Mouse (Mus musculus): ENCODE results near the gene Xrcc1. TPM values are rescaled to one million over a fixed set of nuclear protein-coding genes. Genes with fewer than 3 reads are reported as not detected.

The Xrcc1 gene
- total and polyA plus RNA-seq, 3 experiments: 52.7 to 211 (median 85.9) TPM

DNA sequence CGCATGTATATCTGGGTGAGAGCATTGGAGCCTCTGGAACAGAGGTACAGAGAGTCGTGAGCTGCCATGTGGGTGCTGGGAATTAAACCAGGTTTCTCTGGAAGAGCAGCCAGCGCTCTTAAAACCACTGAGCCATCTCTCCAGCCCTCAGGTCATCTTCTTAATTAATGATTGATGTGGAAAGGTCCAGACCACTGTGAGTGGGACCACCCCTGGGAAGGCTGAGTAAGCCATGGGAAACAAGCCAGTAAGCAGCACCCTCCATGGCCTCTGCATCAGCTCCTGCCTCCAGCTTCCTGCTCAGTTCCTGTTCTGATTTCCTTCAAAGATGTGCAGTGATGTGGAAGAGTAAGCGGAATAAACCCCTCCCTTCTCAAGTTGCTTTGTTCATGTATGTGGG is 46.1 kb downstream of the Xrcc1 start:
- H3K4me1 ChIP-seq (ENCODE audit: insufficient read depth, low read depth, low read length): peaks cover 49% of the 10 kb centered on the region
- no peak for TF ChIP-seq GATA2 (IDR thresholded peaks at IDR 0.05; ENCODE audit: borderline replicate concordance, low read depth, low read length)
- no peak for TF ChIP-seq TAL1 (conservative IDR thresholded peaks at IDR 0.05; ENCODE audit: low read depth, low read length)
- no peak for TF ChIP-seq CTCF (IDR thresholded peaks at IDR 0.05; ENCODE audit: low read depth, low read length)
- no peak for TF ChIP-seq POLR2AphosphoS5 (IDR thresholded peaks at IDR 0.05; ENCODE audit: insufficient replicate concordance, low read depth, low read length)
- no peak for TF ChIP-seq GATA1 (IDR thresholded peaks at IDR 0.05; ENCODE audit: borderline replicate concordance, low read length)
- H3K36me3 ChIP-seq (replicated peaks): peaks cover 8% of the 10 kb centered on the region
- ATAC-seq (ENCODE audit: extremely low read depth, insufficient number of reproducible peaks, low FRiP score, poor library complexity, severe bottlenecking) (no peak), DNase-seq (ENCODE audit: low spot score) (no peak)
- H3K27me3 ChIP-seq (ENCODE audit: insufficient read depth, low read length): no peaks in the 10 kb centered on the region
- no peaks in the 10 kb centered on the region for H3K9me3 ChIP-seq (replicated peaks)
- H3K4me3 ChIP-seq (ENCODE audit: low read depth, low read length): no peak overlapping the region; the same call in 1 of the 2 replicates

GRCm38 (mm10) chr7:24592781-24593180 is 46.7 kb downstream of the Xrcc1 start:
- ATAC-seq (ENCODE audit: extremely low read depth, insufficient number of reproducible peaks, low FRiP score, poor library complexity, severe bottlenecking): no peak
- Histone ChIP-seq H3K36me3 (replicated peaks) (peaks cover 8% of the 10 kb centered on the region), H3K27me3 (ENCODE audit: insufficient read depth, low read length) (no peaks in the 10 kb centered on the region), H3K9me3 (replicated peaks) (no peaks in the 10 kb centered on the region), H3K4me1 (ENCODE audit: insufficient read depth, low read depth, low read length) (peaks cover 49% of the 10 kb centered on the region), H3K4me3 (ENCODE audit: low read depth, low read length) (no peak overlapping the region)
- DNase-seq (ENCODE audit: low spot score): no peak
- TF ChIP-seq POLR2AphosphoS5 (IDR thresholded peaks at IDR 0.05; ENCODE audit: insufficient replicate concordance, low read depth, low read length): no peak
- no peak for TF ChIP-seq CTCF (IDR thresholded peaks at IDR 0.05; ENCODE audit: low read depth, low read length)
- TF ChIP-seq GATA2 (IDR thresholded peaks at IDR 0.05; ENCODE audit: borderline replicate concordance, low read depth, low read length): no peak
- TF ChIP-seq GATA1 (IDR thresholded peaks at IDR 0.05; ENCODE audit: borderline replicate concordance, low read length): no peak
- no peak for TF ChIP-seq TAL1 (conservative IDR thresholded peaks at IDR 0.05; ENCODE audit: low read depth, low read length)

GRCm38 (mm10) chr7:24593621-24594308 is 47.7 kb downstream of the Xrcc1 start:
- peak; percentile 86 for DNase-seq (ENCODE audit: low spot score)
- no peak for TF ChIP-seq CTCF (IDR thresholded peaks at IDR 0.05; ENCODE audit: low read depth, low read length)
- no peak for TF ChIP-seq TAL1 (conservative IDR thresholded peaks at IDR 0.05; ENCODE audit: low read depth, low read length)
- no peak for TF ChIP-seq GATA2 (IDR thresholded peaks at IDR 0.05; ENCODE audit: borderline replicate concordance, low read depth, low read length)
- no peak for TF ChIP-seq POLR2AphosphoS5 (IDR thresholded peaks at IDR 0.05; ENCODE audit: insufficient replicate concordance, low read depth, low read length)
- TF ChIP-seq GATA1 (IDR thresholded peaks at IDR 0.05; ENCODE audit: borderline replicate concordance, low read length): no peak
- no peaks in the 10 kb centered on the region for H3K9me3 ChIP-seq (replicated peaks)
- H3K36me3 ChIP-seq (replicated peaks): peaks cover 8% of the 10 kb centered on the region
- no peaks in the 10 kb centered on the region for H3K27me3 ChIP-seq (ENCODE audit: insufficient read depth, low read length)
- peaks cover 49% of the 10 kb centered on the region for H3K4me1 ChIP-seq (ENCODE audit: insufficient read depth, low read depth, low read length)
- peak; percentile 70 for ATAC-seq (ENCODE audit: extremely low read depth, insufficient number of reproducible peaks, low FRiP score, poor library complexity, severe bottlenecking)
- H3K4me3 ChIP-seq (ENCODE audit: low read depth, low read length): peak overlapping the region; percentile 76

- Histone ChIP-seq H3K4me3 (ENCODE audit: low read depth, low read length) (peak overlapping the region; percentile 76), H3K27me3 (ENCODE audit: insufficient read depth, low read length) (no peaks in the 10 kb centered on the region), H3K36me3 (replicated peaks) (peaks cover 11% of the 10 kb centered on the region), H3K9me3 (replicated peaks) (no peaks in the 10 kb centered on the region), H3K4me1 (ENCODE audit: insufficient read depth, low read depth, low read length) (peaks cover 52% of the 10 kb centered on the region)
- no peak for DNase-seq (ENCODE audit: low spot score)
- no peak for TF ChIP-seq TAL1 (conservative IDR thresholded peaks at IDR 0.05; ENCODE audit: low read depth, low read length)
- no peak for TF ChIP-seq GATA1 (IDR thresholded peaks at IDR 0.05; ENCODE audit: borderline replicate concordance, low read length)
- TF ChIP-seq CTCF (IDR thresholded peaks at IDR 0.05; ENCODE audit: low read depth, low read length): no peak
- no peak for TF ChIP-seq GATA2 (IDR thresholded peaks at IDR 0.05; ENCODE audit: borderline replicate concordance, low read depth, low read length)
- no peak for TF ChIP-seq POLR2AphosphoS5 (IDR thresholded peaks at IDR 0.05; ENCODE audit: insufficient replicate concordance, low read depth, low read length)
- ATAC-seq (ENCODE audit: extremely low read depth, insufficient number of reproducible peaks, low FRiP score, poor library complexity, severe bottlenecking): no peak
These were observed 48.3 kb downstream of the Xrcc1 start for GRCm38 (mm10) chr7:24594309-24594803.

DNA sequence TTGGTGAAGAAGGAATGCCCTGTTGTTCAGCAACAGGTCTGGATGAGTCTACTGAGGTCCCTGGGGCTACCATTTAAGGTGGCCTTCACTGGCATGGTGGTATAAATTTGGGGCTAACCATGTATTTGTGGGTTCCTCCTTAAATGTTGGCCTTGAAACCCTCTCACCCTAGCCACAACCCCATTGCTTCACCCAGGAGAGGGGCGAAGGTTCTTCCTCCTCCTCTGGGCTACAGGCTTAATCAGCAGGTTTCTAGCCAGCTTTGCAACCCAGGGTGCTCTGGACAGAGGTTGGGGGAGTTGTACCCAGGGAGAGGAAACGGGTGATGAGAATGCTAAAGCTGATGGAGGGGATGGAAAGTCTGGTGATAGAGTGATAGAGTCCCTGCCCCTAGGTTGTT is 49.4 kb downstream of the Xrcc1 start:
- TF ChIP-seq GATA2 (IDR thresholded peaks at IDR 0.05; ENCODE audit: borderline replicate concordance, low read depth, low read length) (no peak), GATA1 (IDR thresholded peaks at IDR 0.05; ENCODE audit: borderline replicate concordance, low read length) (no peak), CTCF (IDR thresholded peaks at IDR 0.05; ENCODE audit: low read depth, low read length) (no peak), POLR2AphosphoS5 (IDR thresholded peaks at IDR 0.05; ENCODE audit: insufficient replicate concordance, low read depth, low read length) (no peak), TAL1 (conservative IDR thresholded peaks at IDR 0.05; ENCODE audit: low read depth, low read length) (no peak)
- DNase-seq (ENCODE audit: low spot score) (no peak), ATAC-seq (ENCODE audit: extremely low read depth, insufficient number of reproducible peaks, low FRiP score, poor library complexity, severe bottlenecking) (no peak)
- Histone ChIP-seq H3K9me3 (replicated peaks) (no peaks in the 10 kb centered on the region), H3K4me1 (ENCODE audit: insufficient read depth, low read depth, low read length) (peaks cover 48% of the 10 kb centered on the region), H3K4me3 (ENCODE audit: low read depth, low read length) (no peak overlapping the region), H3K36me3 (replicated peaks) (peaks cover 11% of the 10 kb centered on the region), H3K27me3 (ENCODE audit: insufficient read depth, low read length) (no peaks in the 10 kb centered on the region)

- no peak for DNase-seq (ENCODE audit: low spot score)
- no peaks in the 10 kb centered on the region for H3K27me3 ChIP-seq (ENCODE audit: insufficient read depth, low read length)
- peaks cover 22% of the 10 kb centered on the region for H3K4me1 ChIP-seq (ENCODE audit: insufficient read depth, low read depth, low read length)
- H3K36me3 ChIP-seq (replicated peaks): peaks cover 11% of the 10 kb centered on the region
- TF ChIP-seq POLR2AphosphoS5 (IDR thresholded peaks at IDR 0.05; ENCODE audit: insufficient replicate concordance, low read depth, low read length) (no peak), GATA1 (IDR thresholded peaks at IDR 0.05; ENCODE audit: borderline replicate concordance, low read length) (no peak), TAL1 (conservative IDR thresholded peaks at IDR 0.05; ENCODE audit: low read depth, low read length) (no peak), GATA2 (IDR thresholded peaks at IDR 0.05; ENCODE audit: borderline replicate concordance, low read depth, low read length) (no peak), CTCF (IDR thresholded peaks at IDR 0.05; ENCODE audit: low read depth, low read length) (no peak)
- ATAC-seq (ENCODE audit: extremely low read depth, insufficient number of reproducible peaks, low FRiP score, poor library complexity, severe bottlenecking): no peak
- H3K4me3 ChIP-seq (ENCODE audit: low read depth, low read length): no peak overlapping the region
- no peaks in the 10 kb centered on the region for H3K9me3 ChIP-seq (replicated peaks)
These were observed 52.0 kb downstream of the Xrcc1 start for GRCm38 (mm10) chr7:24598121-24598520.

Data from G1E (cell line).